Mouse (Mus musculus) CH12.LX (cell line): ENCODE measurements at regions not wholly inside any gene's neighbourhood (a gene's known extent, or its start where the extent isn't known, plus 50 kb on each side); places are given as distances from the start of the nearest gene placed in this dataset.

Source experiments
- DNase-seq: peaks from one replicate; pipeline ENCODE4 v3.0.0-alpha.2; 2013; ENCODE audit errors: extremely low read depth
- H3K27ac ChIP-seq: 2 replicates; pipeline ENCODE4 v1.5.1; 2012; ENCODE audit warnings: low read depth, mild to moderate bottlenecking, control low read depth, moderate library complexity; ENCODE audit not compliant: insufficient read depth
- H3K27me3 ChIP-seq: replicated peaks from 2 replicates; pipeline ENCODE3; 2012; ENCODE audit warnings: inconsistent platforms
- H3K36me3 ChIP-seq, 2 experiments: replicated peaks in 1 of 2; 2 replicates each; pipeline versions ENCODE3 to v1.6.1; 2012; ENCODE audit warnings: inconsistent platforms in 1 of 2, low read length in 1 of 2, mild to moderate bottlenecking in 1 of 2, mixed read lengths in 1 of 2, moderate library complexity in 1 of 2; ENCODE audit not compliant: control insufficient read depth in 1 of 2, insufficient read depth in 1 of 2
- H3K4me1 ChIP-seq, 2 experiments: 2 replicates each; pipeline ENCODE4 v1.6.1; 2012; ENCODE audit warnings: inconsistent platforms in 1 of 2, moderate library complexity in 1 of 2; ENCODE audit not compliant: insufficient read depth in 2 of 2, control insufficient read depth in 1 of 2
- H3K4me2 ChIP-seq: 2 replicates; pipeline ENCODE4 v1.6.1; 2012; ENCODE audit warnings: low read depth, mild to moderate bottlenecking, control low read depth; ENCODE audit not compliant: poor library complexity, insufficient read depth, severe bottlenecking
- H3K4me3 ChIP-seq, 3 experiments: fragments of 150-350 bp in 1 of 3; sonication (generic) in 1 of 3; replicated peaks in 1 of 3; 2 replicates each; pipeline versions ENCODE3 to v1.5.1; 2011 to 2012; ENCODE audit warnings: low read depth in 2 of 3, low read length in 2 of 3, mild to moderate bottlenecking in 2 of 3, moderate library complexity in 2 of 3, control low read depth in 1 of 3, improper control_type of control experiment in 1 of 3, inconsistent platforms in 1 of 3, mixed read lengths in 1 of 3; ENCODE audit not compliant: poor library complexity in 1 of 3
- H3K79me2 ChIP-seq: replicated peaks from 2 replicates; pipeline ENCODE4 v1.6.1; 2012; ENCODE audit warnings: mild to moderate bottlenecking, moderate library complexity; ENCODE audit not compliant: control insufficient read depth, poor library complexity, insufficient read depth, severe bottlenecking; ENCODE audit errors: extremely low read depth
- H3K9ac ChIP-seq: 2 replicates; pipeline ENCODE4 v1.6.1; 2012; ENCODE audit warnings: low read depth, mild to moderate bottlenecking, control low read depth, moderate library complexity; ENCODE audit not compliant: insufficient read depth
- H3K9me3 ChIP-seq: replicated peaks from 2 replicates; pipeline ENCODE3; 2012; ENCODE audit warnings: low read length, inconsistent platforms, mixed read lengths
- CHD1 ChIP-seq: IDR thresholded peaks from 2 replicates; pipeline ENCODE4 v1.6.1; 2012; ENCODE audit warnings: low read depth, low read length, improper control_type of control experiment, inconsistent platforms
- CHD2 ChIP-seq: IDR thresholded peaks from 2 replicates; pipeline ENCODE4 v1.6.1; 2011; ENCODE audit warnings: low read length, improper control_type of control experiment
- CTCF ChIP-seq, 2 experiments: IDR thresholded peaks in 1 of 2; conservative IDR thresholded peaks in 1 of 2; 2 replicates each; pipeline ENCODE4 v1.5.1; 2011 to 2012; ENCODE audit warnings: low read depth in 2 of 2, low read length in 2 of 2, improper control_type of control experiment in 1 of 2, inconsistent platforms in 1 of 2, mild to moderate bottlenecking in 1 of 2, moderate library complexity in 1 of 2
- EP300 ChIP-seq: IDR thresholded peaks from 2 replicates; pipeline ENCODE4 v1.6.1; 2011; ENCODE audit warnings: low read length, improper control_type of control experiment
- GABPA ChIP-seq: IDR thresholded peaks from 2 replicates; pipeline ENCODE4 v1.6.1; 2012; ENCODE audit warnings: low read depth, low read length, improper control_type of control experiment, inconsistent platforms; ENCODE audit not compliant: insufficient replicate concordance
- IRF4 ChIP-seq: IDR thresholded peaks from 2 replicates; pipeline ENCODE4 v1.6.1; 2014; ENCODE audit warnings: low read depth, mild to moderate bottlenecking, inconsistent platforms, low read length, improper control_type of control experiment
- JUN ChIP-seq: IDR thresholded peaks from 2 replicates; pipeline ENCODE4 v1.6.1; 2011; ENCODE audit warnings: low read depth, mild to moderate bottlenecking, low read length, improper control_type of control experiment, moderate library complexity; ENCODE audit not compliant: insufficient read depth
- JUND ChIP-seq: conservative IDR thresholded peaks from 2 replicates; pipeline ENCODE4 v1.6.1; 2011; ENCODE audit warnings: low read depth, low read length, improper control_type of control experiment
- MAFK ChIP-seq: IDR thresholded peaks from 2 replicates; pipeline ENCODE4 v1.6.1; 2011; ENCODE audit warnings: low read length, improper control_type of control experiment; ENCODE audit not compliant: insufficient replicate concordance
- MAZ ChIP-seq: IDR thresholded peaks from 2 replicates; pipeline ENCODE4 v1.6.1; 2012; ENCODE audit warnings: low read depth, mild to moderate bottlenecking, inconsistent platforms, low read length, improper control_type of control experiment, moderate library complexity
- MEF2A ChIP-seq: IDR thresholded peaks from 2 replicates; pipeline ENCODE4 v1.6.1; 2014; ENCODE audit warnings: low read depth, mild to moderate bottlenecking, inconsistent platforms, low read length, improper control_type of control experiment, borderline replicate concordance
- MYC ChIP-seq: IDR thresholded peaks from 2 replicates; pipeline ENCODE4 v1.6.1; 2011; ENCODE audit warnings: low read depth, mild to moderate bottlenecking, improper control_type of control experiment, low read length
- NELFE ChIP-seq: IDR thresholded peaks from 2 replicates; pipeline ENCODE4 v1.6.1; 2011; ENCODE audit warnings: low read depth, low read length, improper control_type of control experiment
- NRF1 ChIP-seq: IDR thresholded peaks from 2 replicates; pipeline ENCODE4 v1.6.1; 2014; ENCODE audit warnings: low read depth, mild to moderate bottlenecking, inconsistent platforms, low read length, improper control_type of control experiment, moderate library complexity
- PAX5 ChIP-seq: IDR thresholded peaks from 2 replicates; pipeline ENCODE4 v1.6.1; 2012; ENCODE audit warnings: low read length, inconsistent platforms, mixed read lengths
- RAD21 ChIP-seq: IDR thresholded peaks from 2 replicates; pipeline ENCODE4 v1.6.1; 2011; ENCODE audit warnings: low read depth, mild to moderate bottlenecking, low read length, improper control_type of control experiment, moderate library complexity
- RCOR1 ChIP-seq: conservative IDR thresholded peaks from 2 replicates; pipeline ENCODE4 v1.6.1; 2012; ENCODE audit warnings: low read depth, mild to moderate bottlenecking, inconsistent platforms, low read length, improper control_type of control experiment
- SIN3A ChIP-seq: IDR thresholded peaks from 2 replicates; pipeline ENCODE4 v1.6.1; 2012; ENCODE audit warnings: low read length, improper control_type of control experiment, inconsistent platforms
- SMC3 ChIP-seq: IDR thresholded peaks from 2 replicates; pipeline ENCODE4 v1.6.1; 2011; ENCODE audit warnings: low read depth, low read length, improper control_type of control experiment
- TBP ChIP-seq: conservative IDR thresholded peaks from 2 replicates; pipeline ENCODE4 v1.6.1; 2011; ENCODE audit warnings: low read depth, low read length, improper control_type of control experiment
- TCF12 ChIP-seq: IDR thresholded peaks from 2 replicates; pipeline ENCODE4 v1.6.1; 2014; ENCODE audit warnings: low read depth, mild to moderate bottlenecking, inconsistent platforms, low read length, improper control_type of control experiment
- UBTF ChIP-seq: IDR thresholded peaks from 2 replicates; pipeline ENCODE4 v1.6.1; 2012; ENCODE audit warnings: low read depth, mild to moderate bottlenecking, inconsistent platforms, low read length, improper control_type of control experiment, moderate library complexity
- USF2 ChIP-seq: conservative IDR thresholded peaks from 2 replicates; pipeline ENCODE4 v1.6.1; 2011; ENCODE audit warnings: low read depth, low read length, improper control_type of control experiment
- ZKSCAN1 ChIP-seq: IDR thresholded peaks from 2 replicates; pipeline ENCODE4 v1.6.1; 2012; ENCODE audit warnings: low read depth, inconsistent platforms, low read length, improper control_type of control experiment, borderline replicate concordance
- ZMIZ1 ChIP-seq: IDR thresholded peaks from 2 replicates; pipeline ENCODE4 v1.6.1; 2012; ENCODE audit warnings: low read depth, mild to moderate bottlenecking, inconsistent platforms, low read length, improper control_type of control experiment
- ZNF384 ChIP-seq: IDR thresholded peaks from 2 replicates; pipeline ENCODE4 v1.6.1; 2012; ENCODE audit warnings: low read depth, low read length, improper control_type of control experiment, inconsistent platforms
- dilution Hi-C: fragments of 300-500 bp; cut with MboI; formaldehyde crosslinking; loops from 2 replicates; pipeline ENCODE4 v1.14.3; 2020; ENCODE audit warnings: low sequenced_read_pairs; ENCODE audit not compliant: extremely low pct_unique_long_range_greater_than_20kb, extremely low pct_ligation_motif_present
- in situ Hi-C: fragments of 300-500 bp; cut with MboI; formaldehyde crosslinking; loops from 3 replicates; pipeline ENCODE4 v1.14.3; 2019; ENCODE audit warnings: low sequenced_read_pairs, low pct_ligation_motif_present, low pct_unique_long_range_greater_than_20kb, mixed read lengths

- Histone ChIP-seq H3K27ac (no peak overlapping the region), H3K4me1 (no peaks in the 10 kb centered on the region), H3K4me3 (no peak overlapping the region), H3K27me3 (no peaks in the 10 kb centered on the region), H3K4me2 (no peak overlapping the region), H3K79me2 (no peaks in the 10 kb centered on the region)
- in situ Hi-C loops (no loop called here), dilution Hi-C loops (no loop called here)
- DNase-seq = no peak
- TF ChIP-seq MEF2A = no peak
- no peak for TF ChIP-seq RCOR1
- no peak for TF ChIP-seq ZMIZ1
- no peak for TF ChIP-seq EP300
- no peak for TF ChIP-seq SIN3A
- TF ChIP-seq, all 38 proteins: peak for 0
- Histone ChIP-seq H3K36me3 (no peaks in the 10 kb centered on the region), H3K9ac (no peak overlapping the region), H3K9me3 (peaks cover 72% of the 10 kb centered on the region)
These were observed 91.1 kb upstream of the Rbm19 start for GRCm38 (mm10) chr5:120025212-120025611.

- H3K4me3 ChIP-seq = no peak overlapping the region
- in situ Hi-C loops (no loop called here), dilution Hi-C loops (no loop called here)
- DNase-seq = no peak
- no peaks in the 10 kb centered on the region for H3K27me3 ChIP-seq
- no peak for TF ChIP-seq JUND
- no peak for TF ChIP-seq NRF1
- TF ChIP-seq NELFE = no peak
- TF ChIP-seq ZNF384 = no peak
- TF ChIP-seq USF2 = no peak
- no peak for TF ChIP-seq TCF12
- no peak for TF ChIP-seq JUN
- peaks cover 74% of the 10 kb centered on the region for H3K9me3 ChIP-seq
- no peak overlapping the region for H3K27ac ChIP-seq
- H3K36me3 ChIP-seq = no peaks in the 10 kb centered on the region
- no peaks in the 10 kb centered on the region for H3K4me1 ChIP-seq
- H3K9ac ChIP-seq = no peak overlapping the region
- no peak overlapping the region for H3K4me2 ChIP-seq
- no peaks in the 10 kb centered on the region for H3K79me2 ChIP-seq
These were observed 85.4 kb upstream of the Rbm19 start for GRCm38 (mm10) chr5:120030904-120031303.

GRCm38 (mm10) chr5:120031614-120032013 is 84.7 kb upstream of the Rbm19 start:
- peaks cover 75% of the 10 kb centered on the region for H3K9me3 ChIP-seq
- no peak overlapping the region for H3K27ac ChIP-seq
- no peaks in the 10 kb centered on the region for H3K36me3 ChIP-seq
- no peaks in the 10 kb centered on the region for H3K4me1 ChIP-seq
- no peak overlapping the region for H3K4me3 ChIP-seq
- in situ Hi-C loops = no loop called here
- TF ChIP-seq MYC (no peak), MAZ (no peak), ZMIZ1 (no peak), CHD2 (no peak), RAD21 (no peak), TBP (no peak), PAX5 (no peak), CTCF (conservative IDR thresholded peaks at IDR 0.05 in 1 of 2, IDR thresholded peaks at IDR 0.05 in 1 of 2; ENCODE audit: low read depth in 2 of 2, low read length in 2 of 2) (no peak), JUND (no peak), ZKSCAN1 (no peak), MAFK (no peak), CHD1 (no peak), SMC3 (no peak), UBTF (no peak), GABPA (no peak), MEF2A (no peak), IRF4 (no peak), NELFE (no peak)
- no peak overlapping the region for H3K9ac ChIP-seq
- DNase-seq = no peak
- dilution Hi-C loops = no loop called here
- no peaks in the 10 kb centered on the region for H3K79me2 ChIP-seq
- no peak overlapping the region for H3K4me2 ChIP-seq
- no peaks in the 10 kb centered on the region for H3K27me3 ChIP-seq
